Mouse (Mus musculus): ENCODE measurements around the gene Grk6.

DNA sequence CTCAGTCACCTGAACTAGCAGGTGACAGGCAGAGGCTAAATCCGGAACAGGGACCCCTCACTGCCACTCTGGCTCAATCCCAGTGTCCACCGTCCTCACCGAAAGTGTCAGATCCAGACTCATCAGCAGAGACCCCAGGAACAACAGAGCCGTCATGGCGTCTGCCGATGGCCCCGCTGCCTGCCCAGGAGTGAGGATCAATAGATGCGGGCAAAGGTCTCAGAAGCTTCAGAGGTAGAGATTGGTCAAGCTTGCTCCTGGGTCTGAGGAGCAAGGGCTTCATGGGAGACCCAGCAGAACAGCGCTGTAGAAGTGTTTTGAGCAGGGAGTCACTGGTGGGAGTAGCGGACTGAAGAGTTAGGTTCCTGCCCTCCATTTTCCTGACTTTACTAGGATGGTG is 18.3 kb upstream of the Grk6 start, which contains the start of gene F12:
- TF ChIP-seq CTCF (IDR thresholded peaks at IDR 0.05; ENCODE audit: low read depth, low read length) (no peak), POLR2A (IDR thresholded peaks at IDR 0.05; ENCODE audit: extremely low read depth, insufficient read depth, low read length) (peak; percentile 84)

Data from liver, adult 2 months (tissue).